Mouse (Mus musculus) c-Kit-positive CD71-negative TER-119-negative erythroid progenitor cells, embryonic 14.5 days (primary cell): ENCODE measurements around the gene Olfr640.

Experiments
- DNase-seq: peaks from one replicate; pipeline ENCODE4 v3.0.0-alpha.2; 2013; ENCODE audit warnings: low read depth

The Olfr640 gene

DNA sequence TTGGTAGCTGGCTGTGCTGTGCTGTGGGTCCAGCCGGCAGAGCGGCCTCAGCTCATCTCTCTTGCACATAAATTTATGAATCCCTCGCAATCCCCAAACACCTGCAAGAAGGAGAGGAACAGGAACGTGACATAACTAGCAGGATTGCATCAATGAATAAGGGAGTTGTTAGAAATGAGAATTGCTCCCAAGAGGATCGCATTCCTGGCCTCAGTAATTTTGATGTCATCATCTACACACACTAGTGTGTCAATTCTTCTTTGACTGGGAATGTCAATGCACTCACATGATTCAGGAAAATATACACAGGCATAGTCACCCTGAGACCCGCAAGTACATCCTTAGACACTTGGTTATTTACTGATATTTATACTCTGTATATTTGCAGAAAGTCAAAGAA, at the start of gene Olfr640:
Gene Olfr640, minus strand, starts transcription at position 101 of the 400 bp plus-strand sequence.
- no peak for DNase-seq

DNA sequence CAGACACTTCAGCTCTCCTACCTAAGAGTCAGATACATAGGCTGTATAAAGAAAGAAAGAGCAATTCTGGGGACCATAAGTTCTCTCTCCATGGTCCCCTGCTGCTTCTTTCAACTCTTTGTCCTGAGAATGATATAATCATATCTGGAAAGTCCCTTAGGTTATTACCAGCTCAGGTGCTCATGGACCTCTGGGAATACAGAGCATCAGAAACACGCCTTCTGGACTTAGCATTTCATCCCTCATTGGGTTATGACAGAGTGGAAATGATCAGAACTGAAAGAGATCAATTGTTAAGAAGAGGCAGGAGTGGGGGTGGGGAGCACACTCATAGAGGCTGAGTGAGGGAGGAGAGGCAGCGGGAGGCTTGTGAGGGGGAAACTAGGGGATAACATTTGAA, 46.4 kb upstream of the Olfr640 start, which contains the start of gene Olfr644:
Gene Olfr644, minus strand, starts transcription at position 101 of the 400 bp plus-strand sequence.
- DNase-seq, result no peak

DNA sequence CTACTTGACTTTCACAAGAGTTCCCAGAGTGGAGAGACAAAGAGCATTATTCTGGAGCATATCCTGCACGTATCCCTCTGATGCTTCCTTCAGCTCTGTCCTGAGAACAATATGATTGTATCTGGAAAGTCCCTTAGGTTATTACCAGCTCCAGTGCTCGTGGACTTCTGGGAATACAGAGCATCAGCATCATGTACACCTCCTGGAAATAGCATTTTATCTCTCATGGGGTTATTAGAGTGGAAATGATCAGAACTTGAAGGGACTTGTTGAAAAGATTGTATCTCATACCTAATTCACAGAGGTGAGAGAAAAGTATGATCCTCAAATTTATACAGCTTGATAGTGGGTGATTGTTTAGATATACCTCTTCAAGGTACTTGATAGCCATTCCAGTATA, 36.0 kb upstream of the Olfr640 start, which contains the start of gene 4930516K23Rik:
Gene 4930516K23Rik, minus strand, starts transcription at position 101 of the 400 bp plus-strand sequence.
- no peak for DNase-seq

DNA sequence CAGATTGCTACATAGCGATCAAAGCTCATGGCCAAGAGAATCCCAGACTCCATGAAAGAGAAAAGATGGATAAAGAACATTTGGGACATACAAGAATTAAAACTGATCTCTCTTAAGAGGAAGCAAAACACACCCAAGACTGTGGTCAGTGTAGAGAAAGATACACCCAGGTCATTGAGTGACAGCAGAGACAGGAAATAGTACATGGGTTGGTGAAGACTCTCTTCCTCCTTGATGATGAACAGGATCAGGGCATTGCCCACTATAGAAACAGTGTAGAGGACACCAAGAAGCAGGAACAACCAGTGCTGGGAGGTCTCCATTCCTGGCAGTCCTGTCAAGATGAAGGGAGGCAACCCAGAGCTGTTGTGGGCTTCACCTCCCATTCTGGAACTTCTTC, 33.8 kb upstream of the Olfr640 start:
- no peak for DNase-seq

DNA sequence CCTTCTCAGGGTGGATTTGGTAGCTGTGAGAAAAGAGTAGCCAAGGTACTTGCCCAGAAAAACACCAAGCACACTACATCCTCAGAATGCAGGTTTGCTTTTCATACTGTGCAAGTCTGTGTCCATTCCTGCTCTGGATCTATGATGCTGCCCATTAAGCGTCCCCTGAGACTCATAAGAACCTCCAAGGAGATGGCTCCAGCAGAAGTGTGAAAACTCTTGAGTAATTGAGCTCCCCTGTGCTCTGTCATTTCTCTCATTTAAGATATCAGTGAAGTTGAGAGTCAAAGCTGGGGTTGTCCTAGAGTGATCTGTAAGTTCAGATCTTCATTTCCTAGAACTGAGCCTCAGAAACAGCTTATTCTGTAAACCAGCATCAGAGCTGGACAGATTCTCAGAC, 27.2 kb upstream of the Olfr640 start, which contains the start of gene Olfr642:
Gene Olfr642, minus strand, starts transcription at position 101 of the 400 bp plus-strand sequence.
- no peak for DNase-seq

DNA sequence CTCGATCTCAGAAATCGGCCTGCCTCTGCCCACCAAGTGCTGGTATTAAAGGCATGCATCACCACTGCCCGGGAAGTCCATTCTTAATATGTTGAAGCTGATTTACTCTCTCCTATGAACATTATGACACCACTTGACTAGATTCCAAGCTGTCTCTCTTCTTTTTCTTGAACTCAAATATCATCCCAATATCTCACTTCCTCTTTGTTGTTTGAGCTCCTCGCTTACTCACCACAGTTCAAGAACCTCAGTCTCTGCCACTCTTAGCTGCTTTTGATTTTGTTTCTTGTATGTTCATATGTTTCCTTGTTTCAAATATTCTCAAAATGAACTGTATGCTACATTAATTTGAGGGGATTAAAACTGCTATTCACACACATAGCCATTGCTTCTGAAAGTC, 25.4 kb upstream of the Olfr640 start:
- DNase-seq, result no peak

DNA sequence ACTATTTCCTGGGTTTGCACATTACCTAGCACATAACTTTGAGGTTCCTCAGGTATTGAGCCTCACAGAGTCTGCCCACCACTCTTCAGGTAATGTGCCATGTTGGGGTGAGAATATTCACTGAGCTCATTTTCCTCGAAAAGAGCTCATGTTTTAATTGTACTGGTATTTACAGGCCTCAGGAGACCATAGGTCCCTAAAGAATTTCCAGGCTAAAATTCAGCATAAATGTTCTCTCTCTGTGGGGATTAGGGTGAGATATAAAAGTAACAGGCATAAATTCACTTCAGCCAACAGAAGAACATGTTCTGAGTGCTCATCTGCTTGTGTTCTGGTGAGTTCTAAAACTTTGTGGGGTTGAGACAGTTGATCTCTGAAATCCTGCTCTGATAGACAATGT, 9.8 kb upstream of the Olfr640 start, which contains the start of gene Olfr641:
Gene Olfr641, plus strand, starts transcription at position 301 of the 400 bp plus-strand sequence.
- no peak for DNase-seq

DNA sequence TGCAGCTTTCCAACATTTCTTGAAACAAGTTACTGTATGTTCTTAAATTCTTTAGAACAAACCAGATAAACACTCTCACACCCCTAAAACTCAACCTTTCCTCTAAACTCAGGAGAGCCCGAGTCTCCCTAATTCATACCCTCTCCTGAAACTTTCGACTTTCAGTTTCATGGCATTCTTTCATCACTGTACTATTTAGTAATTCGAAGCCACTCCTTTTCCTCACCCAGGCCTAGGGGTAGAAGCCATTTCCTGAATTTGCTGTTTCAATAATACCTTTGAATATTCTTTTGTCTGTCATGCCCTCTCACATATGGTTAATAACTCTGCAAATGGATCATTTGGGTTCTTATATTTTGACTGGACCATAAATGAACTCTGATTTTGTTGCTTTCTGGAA, 1.6 kb upstream of the Olfr640 start:
- no peak for DNase-seq

DNA sequence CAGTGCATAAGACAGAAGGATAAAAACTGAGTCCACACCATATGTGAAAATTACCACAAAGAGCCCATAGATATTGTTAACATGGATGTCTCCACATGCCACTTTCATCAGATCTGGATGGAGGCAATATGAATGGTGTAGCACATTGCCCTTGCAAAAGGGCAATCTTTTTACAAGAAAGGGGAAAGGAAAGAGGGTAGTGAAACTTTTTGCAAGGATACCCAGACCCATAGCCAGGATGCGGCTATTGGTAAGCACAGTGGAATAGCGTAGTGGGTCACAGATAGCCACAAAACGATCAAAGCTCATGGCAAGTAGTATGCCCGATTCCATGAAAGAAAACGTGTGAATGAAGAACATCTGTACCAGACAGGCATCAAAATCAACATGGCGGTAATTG, 3.7 kb downstream of the Olfr640 start:
- no peak for DNase-seq

DNA sequence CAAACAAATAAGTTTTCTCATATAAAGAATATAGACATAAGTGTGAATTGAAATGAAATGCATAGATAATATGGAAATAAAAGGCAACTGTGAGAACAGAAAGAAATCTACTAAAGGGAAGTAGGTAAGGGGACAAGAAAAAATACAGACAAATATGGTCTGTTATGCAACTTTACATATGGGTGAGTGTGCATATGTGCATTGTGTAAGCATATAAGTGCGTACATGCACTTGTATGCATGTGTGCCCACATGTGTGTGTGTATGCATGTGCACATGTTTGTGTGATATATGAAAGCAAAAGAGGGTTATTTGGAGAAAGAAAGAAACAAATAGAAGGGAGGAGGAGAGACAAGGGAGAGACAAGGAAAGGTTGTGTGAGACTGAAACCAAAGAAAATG, 6.4 kb downstream of the Olfr640 start:
- DNase-seq, result no peak

DNA sequence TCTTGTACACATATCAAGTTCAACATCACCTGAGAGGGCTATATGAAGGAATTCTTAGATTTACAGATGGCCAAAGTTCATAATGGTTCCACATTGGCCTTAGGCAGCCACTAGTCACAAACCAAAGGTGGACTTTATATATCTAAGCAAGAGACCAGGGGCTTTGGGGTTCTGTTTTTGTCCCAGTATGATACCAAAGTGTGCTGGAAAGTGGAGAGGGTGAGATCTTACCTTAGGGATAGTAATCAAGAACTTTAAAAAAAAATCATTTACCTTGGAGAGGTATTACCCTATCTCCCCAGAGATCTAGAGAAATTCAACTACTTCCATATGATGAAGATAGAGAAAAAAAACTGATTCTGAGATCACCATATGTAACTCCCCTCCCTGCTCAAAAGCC, 8.2 kb downstream of the Olfr640 start, which contains the start of gene Olfr639:
Gene Olfr639, minus strand, starts transcription at position 101 of the 400 bp plus-strand sequence.
- DNase-seq, result no peak

DNA sequence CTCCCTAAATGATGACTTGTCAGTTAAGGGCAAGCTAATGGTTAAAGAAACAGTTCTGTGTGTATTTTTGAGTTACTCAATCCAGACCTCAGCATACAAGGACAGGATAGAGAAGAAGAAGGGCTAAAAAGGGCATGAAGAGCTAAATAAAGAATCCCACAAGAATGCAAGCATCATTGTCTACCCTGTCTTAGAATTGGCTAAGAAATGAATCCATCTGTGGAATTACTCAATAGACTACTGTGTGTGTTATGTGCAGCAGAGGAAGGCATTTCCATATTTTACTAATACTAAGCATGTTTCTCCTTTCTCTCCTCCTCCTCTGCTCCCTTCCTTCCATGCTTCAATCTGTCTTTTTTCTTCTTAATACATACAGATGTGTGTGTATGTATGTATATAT, 26.2 kb downstream of the Olfr640 start:
- DNase-seq, result no peak

DNA sequence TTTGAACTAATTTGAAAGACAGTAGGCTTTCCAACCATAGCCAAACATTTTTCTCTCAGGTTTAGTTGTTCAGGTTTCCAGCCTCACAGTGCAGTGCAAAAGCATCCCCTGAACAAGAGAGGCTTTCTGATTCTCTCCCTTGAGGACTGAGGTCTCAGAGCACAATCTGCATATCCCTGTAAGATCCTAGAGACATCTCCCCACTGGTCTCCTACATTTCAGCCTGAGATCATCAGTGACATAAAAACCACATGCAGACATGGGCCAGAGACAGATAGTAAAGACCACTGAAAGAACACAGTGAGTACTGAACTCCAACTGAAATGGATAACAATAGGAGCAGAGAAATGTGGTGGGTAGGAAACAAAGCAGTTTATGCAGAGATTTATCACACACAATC, 26.9 kb downstream of the Olfr640 start, which contains the start of gene Olfr638:
Gene Olfr638, plus strand, starts transcription at position 301 of the 400 bp plus-strand sequence.
- DNase-seq, result no peak

DNA sequence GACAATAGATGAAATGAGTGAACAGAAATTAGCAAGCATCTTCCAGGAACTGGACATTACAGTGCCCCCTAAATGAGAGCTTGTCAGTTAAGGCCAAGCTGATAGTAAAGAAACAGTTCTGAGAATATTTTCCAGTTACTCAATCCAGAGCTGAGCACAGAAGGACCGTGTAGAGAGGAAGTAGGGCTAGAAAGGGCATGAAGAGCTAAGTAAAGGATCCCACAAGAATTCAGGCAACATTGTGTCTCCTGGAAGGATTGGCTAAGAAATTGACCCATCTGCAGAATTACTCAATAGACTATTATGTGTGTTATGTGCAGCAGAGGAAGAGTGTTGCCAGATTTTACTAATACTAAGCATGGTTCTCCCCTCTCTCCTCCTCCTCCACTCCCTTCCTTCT, 53.6 kb downstream of the Olfr640 start:
- no peak for DNase-seq

DNA sequence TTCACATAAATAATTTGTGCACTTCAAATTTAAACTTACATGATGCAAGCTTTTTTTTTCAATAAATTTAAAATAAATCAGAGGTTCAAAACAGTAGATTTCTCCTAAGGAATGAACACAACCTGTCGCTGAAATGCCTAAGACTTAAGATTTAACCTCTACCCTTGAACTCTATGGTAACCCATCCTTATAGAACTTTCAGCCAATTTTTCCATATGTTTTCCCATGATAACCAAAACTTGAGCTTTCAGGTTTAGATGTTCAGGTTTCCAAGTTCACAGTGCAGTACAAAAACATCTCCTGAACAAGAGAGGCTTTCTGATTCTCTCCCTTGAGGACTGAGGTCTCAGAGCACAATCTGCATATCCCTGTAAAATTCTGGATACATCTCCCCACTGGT, 54.5 kb downstream of the Olfr640 start, which contains the start of gene Olfr635:
Gene Olfr635, plus strand, starts transcription at position 301 of the 400 bp plus-strand sequence.
- DNase-seq, result no peak
